Mouse (Mus musculus) limb, embryonic 11.5 days (tissue): ENCODE data around the gene Scn10a. TPM values are rescaled to one million over a fixed set of nuclear protein-coding genes. Genes with fewer than 3 reads are reported as not detected.

ENCODE experiments used
- ATAC-seq: fragments of 200-750 bp; cut with Nextera tagmentation; 2 replicates; pipeline ENCODE4 v1.8.0; 2017; ENCODE audit warnings: low read depth; ENCODE audit not compliant: insufficient number of reproducible peaks, low FRiP score, low TSS enrichment
- DNase-seq: peaks from one replicate; pipeline ENCODE4 v3.0.0-alpha.2; 2015; ENCODE audit warnings: low spot score
- H3K27ac ChIP-seq: fragments of 300-500 bp; sonication (generic); replicated peaks from 2 replicates; pipeline ENCODE4 v1.5.1; 2014; ENCODE audit warnings: low read depth, mild to moderate bottlenecking, low read length
- H3K27me3 ChIP-seq: fragments of 300-500 bp; sonication (generic); 2 replicates; pipeline ENCODE4 v1.6.1; 2014; ENCODE audit warnings: mild to moderate bottlenecking, low read length, mixed read lengths; ENCODE audit not compliant: control insufficient read depth, insufficient read depth
- H3K36me3 ChIP-seq: fragments of 300-500 bp; sonication (generic); 2 replicates; pipeline ENCODE4 v1.6.1; 2014; ENCODE audit warnings: mild to moderate bottlenecking, low read length, moderate library complexity, mixed read lengths; ENCODE audit not compliant: control insufficient read depth, insufficient read depth
- H3K4me1 ChIP-seq: fragments of 300-500 bp; sonication (generic); 2 replicates; pipeline ENCODE4 v1.6.1; 2014; ENCODE audit warnings: low read length, mixed read lengths; ENCODE audit not compliant: control insufficient read depth, insufficient read depth
- H3K4me2 ChIP-seq: fragments of 300-500 bp; sonication (generic); 2 replicates; pipeline ENCODE4 v1.6.1; 2014; ENCODE audit warnings: low read depth, mild to moderate bottlenecking, moderate library complexity; ENCODE audit not compliant: severe bottlenecking
- H3K4me3 ChIP-seq: fragments of 300-500 bp; sonication (generic); 2 replicates; pipeline ENCODE4 v1.5.1; 2014; ENCODE audit warnings: low read depth, low read length
- H3K9ac ChIP-seq: fragments of 300-500 bp; sonication (generic); 2 replicates; pipeline ENCODE4 v1.6.1; 2014; ENCODE audit warnings: mild to moderate bottlenecking, low read length
- H3K9me3 ChIP-seq: fragments of 300-500 bp; sonication (generic); 2 replicates; pipeline ENCODE4 v1.6.1; 2016; ENCODE audit warnings: low read length; ENCODE audit not compliant: control insufficient read depth
- WGBS: fragments of 180-500 bp; shearing (Covaris S2); extraction: QIAGEN DNeasy Blood & Tissue Kit; methylation state at CpG from one replicate; pipeline ENCODE4 v1.1.7; 2014; 5-methylcytosine and 5-hydroxymethylcytosine counted together
- polyA plus RNA-seq: library from polyadenylated mRNA; unstranded; fragments of >200 nt; fragmentation: Nextera tagmentation; extraction: Ambion mirVana; gene quantifications from 2 replicates; pipeline ENCODE4 v1.2.1, GENCODE M21; 2014

Gene Scn10a
- polyA plus RNA-seq, 1 experiment from 2014 or later = 0.03 TPM

- H3K9me3 ChIP-seq = no peaks in the 10 kb centered on the region
- WGBS = 29% methylated on average over 15 of the region's 15 CpGs
- H3K27ac ChIP-seq = no peak overlapping the region
- no peak overlapping the region for H3K4me2 ChIP-seq
- no peaks in the 10 kb centered on the region for H3K27me3 ChIP-seq
- peaks cover 9% of the 10 kb centered on the region for H3K4me1 ChIP-seq
- peak; percentile 23 for DNase-seq
- peak; percentile 31; the same call in 1 of the 2 replicates for ATAC-seq
- H3K4me3 ChIP-seq = no peak overlapping the region
- no peak overlapping the region for H3K9ac ChIP-seq
- H3K36me3 ChIP-seq = no peaks in the 10 kb centered on the region
These were observed 87.1 kb downstream of the Scn10a start for GRCm38 (mm10) chr9:119631899-119632533.

DNA sequence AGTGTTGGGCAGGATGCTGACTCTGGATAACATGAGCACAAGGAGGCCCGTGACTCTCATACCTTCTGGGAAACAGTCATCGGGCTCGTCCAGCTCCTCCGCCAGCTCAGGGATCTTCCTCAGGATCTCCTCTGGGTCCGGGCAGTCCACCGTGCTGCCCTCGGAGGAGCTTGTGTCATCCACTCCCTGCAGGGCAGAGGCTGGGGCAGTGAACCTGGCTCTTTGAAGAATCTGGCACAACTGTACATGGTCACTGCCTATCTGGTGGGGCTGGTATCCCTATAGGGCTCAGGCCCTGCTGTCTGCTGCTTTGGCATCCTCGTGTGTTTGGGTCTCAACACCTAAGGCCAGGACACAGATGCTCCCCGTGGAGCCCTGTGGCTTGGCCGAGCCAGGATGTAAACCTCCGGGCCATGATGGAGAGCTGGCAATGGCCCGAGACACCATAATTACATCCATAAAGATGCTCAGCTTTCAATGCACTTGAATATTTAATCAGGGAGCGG is 87.7 kb downstream of the Scn10a start:
- 49% methylated on average over 13 of the region's 13 CpGs for WGBS
- H3K4me1 ChIP-seq = peaks cover 9% of the 10 kb centered on the region
- H3K27me3 ChIP-seq = no peaks in the 10 kb centered on the region
- DNase-seq (peak; percentile 41), ATAC-seq (no peak)
- no peak overlapping the region for H3K27ac ChIP-seq
- H3K4me2 ChIP-seq = no peak overlapping the region
- H3K36me3 ChIP-seq = no peaks in the 10 kb centered on the region
- no peak overlapping the region for H3K4me3 ChIP-seq
- no peak overlapping the region for H3K9ac ChIP-seq
- no peaks in the 10 kb centered on the region for H3K9me3 ChIP-seq

DNA sequence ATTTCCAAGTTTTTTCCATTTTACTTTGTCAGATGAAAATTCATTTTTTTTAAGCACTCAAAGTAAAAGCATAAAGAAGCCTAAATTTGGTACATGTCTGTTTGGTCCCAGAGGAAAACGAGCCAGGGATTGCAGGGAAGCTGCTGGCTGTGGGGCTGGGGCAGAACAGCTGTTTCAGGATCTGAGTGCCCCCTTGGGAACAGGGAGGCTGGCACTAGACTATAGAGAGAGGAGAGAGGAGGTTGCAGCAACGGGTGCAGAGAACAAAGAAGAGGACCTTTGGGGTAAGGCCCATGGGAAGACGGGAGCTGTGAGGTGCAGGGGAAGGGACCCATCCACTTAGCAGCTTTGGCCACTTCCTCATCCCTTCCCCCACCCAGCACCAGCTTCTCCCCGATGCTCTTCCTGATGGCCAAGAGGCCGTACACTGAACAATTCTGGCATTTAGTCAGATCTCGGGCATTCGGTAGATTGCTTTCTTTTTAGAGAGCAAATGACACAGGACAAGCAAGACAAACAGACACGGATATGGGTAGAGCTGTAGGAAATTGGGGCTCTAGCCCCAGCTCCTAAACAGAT is 90.3 kb downstream of the Scn10a start:
- Histone ChIP-seq H3K9me3 (no peaks in the 10 kb centered on the region), H3K27me3 (no peaks in the 10 kb centered on the region), H3K36me3 (no peaks in the 10 kb centered on the region), H3K27ac (no peak overlapping the region), H3K4me3 (no peak overlapping the region), H3K9ac (no peak overlapping the region), H3K4me2 (no peak overlapping the region), H3K4me1 (peaks cover 9% of the 10 kb centered on the region)
- no peak for DNase-seq
- no peak for ATAC-seq
- 81% methylated on average over 8 of the region's 8 CpGs for WGBS

- Histone ChIP-seq H3K27ac (no peak overlapping the region), H3K4me2 (no peak overlapping the region), H3K4me3 (no peak overlapping the region), H3K9me3 (no peaks in the 10 kb centered on the region), H3K27me3 (no peaks in the 10 kb centered on the region), H3K9ac (no peak overlapping the region), H3K36me3 (no peaks in the 10 kb centered on the region), H3K4me1 (peaks cover 8% of the 10 kb centered on the region)
- DNase-seq = no peak
- ATAC-seq = no peak
- WGBS = 81% methylated on average over 6 of the region's 6 CpGs
These were observed 91.9 kb downstream of the Scn10a start for GRCm38 (mm10) chr9:119627227-119627626.

DNA sequence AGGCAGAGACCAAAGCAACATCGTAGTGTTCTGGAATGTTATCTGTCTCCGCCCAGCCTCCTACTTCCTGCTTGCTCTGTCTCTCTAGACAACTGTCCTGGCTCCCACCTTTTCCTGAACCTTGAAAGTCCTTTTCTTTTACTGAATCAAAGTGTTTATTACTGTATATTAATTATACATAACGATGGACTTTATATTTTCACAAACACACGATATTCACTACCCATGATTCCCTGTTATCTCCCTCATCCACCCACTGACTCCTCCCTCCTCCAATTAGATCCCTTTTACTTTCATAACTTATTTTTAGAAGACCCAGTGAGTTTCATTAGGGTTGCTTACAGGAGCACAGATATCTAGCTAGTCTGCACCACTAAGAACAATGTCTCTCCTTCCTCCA is 95.0 kb downstream of the Scn10a start:
- DNase-seq (no peak), ATAC-seq (no peak)
- Histone ChIP-seq H3K4me3 (no peak overlapping the region), H3K36me3 (no peaks in the 10 kb centered on the region), H3K4me1 (no peaks in the 10 kb centered on the region), H3K27me3 (no peaks in the 10 kb centered on the region), H3K4me2 (no peak overlapping the region), H3K27ac (no peak overlapping the region), H3K9me3 (no peaks in the 10 kb centered on the region), H3K9ac (no peak overlapping the region)
- WGBS = 86% methylated on average over 4 of the region's 4 CpGs

- Histone ChIP-seq H3K9ac (no peak overlapping the region), H3K27me3 (no peaks in the 10 kb centered on the region), H3K27ac (no peak overlapping the region), H3K4me1 (0 out of 2 replicates have a peak, but pooled peaks cover 2% of the 10 kb centered on the region), H3K4me2 (no peak overlapping the region), H3K36me3 (no peaks in the 10 kb centered on the region), H3K9me3 (no peaks in the 10 kb centered on the region), H3K4me3 (no peak overlapping the region)
- ATAC-seq = no peak
- DNase-seq = no peak
- WGBS = 82% methylated on average over 6 of the region's 6 CpGs
These were observed 104.3 kb downstream of the Scn10a start for GRCm38 (mm10) chr9:119614798-119615197.

GRCm38 (mm10) chr9:119610563-119611166 is 108.5 kb downstream of the Scn10a start:
- Histone ChIP-seq H3K36me3 (no peaks in the 10 kb centered on the region), H3K4me3 (no peak overlapping the region), H3K4me1 (0 out of 2 replicates have a peak, but pooled peaks cover 2% of the 10 kb centered on the region), H3K4me2 (no peak overlapping the region), H3K27me3 (no peaks in the 10 kb centered on the region), H3K27ac (no peak overlapping the region), H3K9me3 (no peaks in the 10 kb centered on the region), H3K9ac (no peak overlapping the region)
- 83% methylated on average over 7 of the region's 7 CpGs for WGBS
- ATAC-seq (no peak), DNase-seq (no peak)

DNA sequence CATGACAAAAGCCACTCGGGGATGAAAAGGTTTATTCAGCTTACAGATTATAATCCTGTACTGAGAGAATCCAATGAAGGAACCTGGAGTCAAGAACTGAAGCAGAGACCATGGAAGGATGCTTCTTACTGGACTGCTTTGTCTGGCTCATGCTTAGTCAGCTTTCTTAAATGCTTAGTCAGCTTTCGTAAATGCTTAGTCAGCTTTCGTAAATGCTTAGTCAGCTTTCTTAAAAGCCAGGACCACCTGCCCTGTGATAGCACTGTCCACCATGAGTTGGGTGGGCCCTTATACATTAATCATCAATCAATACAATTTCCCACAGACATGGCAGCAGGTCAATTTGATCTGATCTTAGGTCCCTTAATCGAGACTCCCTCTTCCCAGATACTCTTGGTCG is 112.2 kb downstream of the Scn10a start:
- WGBS = 92% methylated on average over 5 of the region's 5 CpGs

More for the DNA sequence above, 112.2 kb downstream of the Scn10a start:
- H3K27me3 ChIP-seq = no peaks in the 10 kb centered on the region
- H3K4me1 ChIP-seq = no peaks in the 10 kb centered on the region
- no peak overlapping the region for H3K27ac ChIP-seq
- no peak overlapping the region for H3K4me3 ChIP-seq
- no peak for DNase-seq
- H3K9ac ChIP-seq = no peak overlapping the region
- no peak for ATAC-seq
- no peak overlapping the region for H3K4me2 ChIP-seq
- H3K9me3 ChIP-seq = no peaks in the 10 kb centered on the region
- H3K36me3 ChIP-seq = no peaks in the 10 kb centered on the region
